Mouse (Mus musculus) embryonic facial prominence, embryonic 11.5 days (tissue): ENCODE data around the gene Gm20388. TPM values are rescaled to one million over a fixed set of nuclear protein-coding genes. Genes with fewer than 3 reads are reported as not detected.

Experiments
- ATAC-seq: fragments of 200-750 bp; cut with Nextera tagmentation; replicated peaks from 2 replicates; pipeline ENCODE4 v1.8.0; 2017; ENCODE audit warnings: low read depth; ENCODE audit not compliant: insufficient number of reproducible peaks, low FRiP score, low TSS enrichment
- DNase-seq: peaks from one replicate; pipeline ENCODE4 v3.0.0-alpha.2; 2015; ENCODE audit warnings: low spot score
- H3K27ac ChIP-seq: fragments of 300-500 bp; sonication (generic); replicated peaks from 2 replicates; pipeline ENCODE4 v1.5.1; 2014; ENCODE audit warnings: mild to moderate bottlenecking, low read depth, low read length, control low read depth
- H3K27me3 ChIP-seq: fragments of 300-500 bp; sonication (generic); 2 replicates; pipeline ENCODE4 v1.6.1; 2014; ENCODE audit warnings: mild to moderate bottlenecking, low read length, moderate library complexity, mixed read lengths; ENCODE audit not compliant: control insufficient read depth, insufficient read depth
- H3K36me3 ChIP-seq: fragments of 300-500 bp; sonication (generic); replicated peaks from 2 replicates; pipeline ENCODE4 v1.6.1; 2014; ENCODE audit warnings: low read depth, mild to moderate bottlenecking, low read length, moderate library complexity, mixed read lengths; ENCODE audit not compliant: control insufficient read depth, insufficient read depth
- H3K4me1 ChIP-seq: fragments of 300-500 bp; sonication (generic); 2 replicates; pipeline ENCODE4 v1.6.1; 2014; ENCODE audit warnings: low read length, mixed read lengths; ENCODE audit not compliant: control insufficient read depth, insufficient read depth
- H3K4me2 ChIP-seq: fragments of 300-500 bp; sonication (generic); 2 replicates; pipeline ENCODE4 v1.6.1; 2014; ENCODE audit warnings: low read depth, mild to moderate bottlenecking, control low read depth, low read length, moderate library complexity
- H3K4me3 ChIP-seq: fragments of 300-500 bp; sonication (generic); 2 replicates; pipeline ENCODE4 v1.5.1; 2014; ENCODE audit warnings: low read depth, low read length, control low read depth
- H3K9ac ChIP-seq: fragments of 300-500 bp; sonication (generic); replicated peaks from 2 replicates; pipeline ENCODE4 v1.6.1; 2014; ENCODE audit warnings: mild to moderate bottlenecking, control low read depth, low read length
- H3K9me3 ChIP-seq: fragments of 300-500 bp; sonication (generic); replicated peaks from 2 replicates; pipeline ENCODE4 v1.6.1; 2016; ENCODE audit warnings: mild to moderate bottlenecking, low read length, inconsistent platforms, mixed read lengths; ENCODE audit not compliant: control insufficient read depth
- WGBS: fragments of 180-500 bp; shearing (Covaris S2); extraction: QIAGEN DNeasy Blood & Tissue Kit; methylation state at CpG from one replicate; pipeline ENCODE4 v1.1.7; 2014; 5-methylcytosine and 5-hydroxymethylcytosine counted together
- polyA plus RNA-seq: library from polyadenylated mRNA; unstranded; fragments of >200 nt; fragmentation: Nextera tagmentation; extraction: Ambion mirVana; gene quantifications from 2 replicates; pipeline ENCODE4 v1.2.1, GENCODE M21; 2014

Gm20388 gene
- polyA plus RNA-seq, 1 experiment from 2014 or later, result 3.1 TPM

- H3K4me2 ChIP-seq, result no peak overlapping the region
- DNase-seq, result peak; percentile 52
- no peak for ATAC-seq
- H3K36me3 ChIP-seq, result no peaks in the 10 kb centered on the region
- H3K27ac ChIP-seq, result peak overlapping the region; percentile 77
- H3K4me1 ChIP-seq, result peaks cover 25% of the 10 kb centered on the region
- no peak overlapping the region for H3K4me3 ChIP-seq
- no peaks in the 10 kb centered on the region for H3K27me3 ChIP-seq
- H3K9ac ChIP-seq, result peak overlapping the region; percentile 39
- WGBS, result 3% methylated on average over 9 of the region's 9 CpGs
- no peaks in the 10 kb centered on the region for H3K9me3 ChIP-seq
Observed at GRCm38 (mm10) chr8:120336087-120336380, 425.4 kb downstream of the Gm20388 start.

DNA sequence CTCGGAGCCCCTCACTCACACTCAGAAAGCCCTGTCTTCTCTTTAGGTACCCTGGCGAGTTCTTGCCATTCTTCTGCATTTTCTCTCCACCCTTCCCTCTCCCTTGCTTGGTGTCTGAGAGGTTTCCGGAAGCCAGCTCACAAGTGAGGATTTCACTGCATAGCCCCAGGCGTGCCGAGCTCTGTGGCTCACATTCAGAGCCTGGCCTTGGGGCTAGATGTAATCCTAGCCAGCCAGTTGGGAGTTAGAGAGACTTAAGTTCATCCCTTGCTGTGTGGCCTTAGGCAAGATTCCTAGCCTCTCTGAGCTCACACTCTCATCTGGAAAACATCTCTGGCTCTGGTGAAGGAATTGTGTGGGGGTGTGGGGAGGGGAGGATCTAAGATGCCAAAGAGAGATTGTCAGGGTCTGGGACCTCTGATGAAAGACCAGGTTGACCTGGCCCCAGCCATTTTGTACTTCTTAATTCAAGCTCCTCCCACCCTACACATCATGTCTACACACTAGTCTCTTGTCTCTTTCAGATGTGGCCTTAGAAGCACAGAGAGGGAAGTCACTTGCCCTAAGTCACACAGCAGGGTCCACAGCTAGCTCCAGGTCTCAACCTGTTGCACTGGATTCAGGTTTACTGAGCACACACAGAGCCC, 426.4 kb downstream of the Gm20388 start:
- Histone ChIP-seq H3K9me3 (no peaks in the 10 kb centered on the region), H3K4me3 (no peak overlapping the region), H3K4me2 (no peak overlapping the region), H3K36me3 (no peaks in the 10 kb centered on the region), H3K27me3 (no peaks in the 10 kb centered on the region), H3K9ac (no peak overlapping the region), H3K4me1 (peaks cover 25% of the 10 kb centered on the region), H3K27ac (no peak overlapping the region)
- peak; percentile 66 for DNase-seq
- WGBS, result 18% methylated on average over 5 of the region's 5 CpGs
- no peak for ATAC-seq

DNA sequence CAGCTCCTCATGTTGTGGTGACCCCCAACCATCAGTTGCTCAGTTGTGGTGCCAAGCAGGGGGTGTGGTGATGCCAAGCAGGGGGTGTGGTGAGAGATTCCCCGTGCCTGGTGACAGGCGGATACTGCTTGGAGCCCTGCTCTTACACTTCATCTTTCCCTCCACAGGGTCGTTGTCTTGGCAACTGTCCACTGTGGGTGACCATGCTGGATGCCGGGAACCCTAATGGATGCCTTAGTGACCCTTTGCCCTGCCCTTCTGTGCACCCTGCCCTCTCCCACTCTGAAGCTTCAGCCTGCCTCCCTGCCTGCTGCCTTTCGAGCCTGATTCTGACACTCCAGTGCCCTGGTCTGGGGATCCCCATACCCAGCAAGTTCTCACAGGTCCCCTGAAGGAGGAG, 427.0 kb downstream of the Gm20388 start:
- Histone ChIP-seq H3K9me3 (no peaks in the 10 kb centered on the region), H3K27me3 (no peaks in the 10 kb centered on the region), H3K27ac (no peak overlapping the region), H3K4me2 (no peak overlapping the region), H3K36me3 (no peaks in the 10 kb centered on the region), H3K4me1 (peaks cover 25% of the 10 kb centered on the region), H3K4me3 (no peak overlapping the region), H3K9ac (no peak overlapping the region)
- no peak for ATAC-seq
- 48% methylated on average over 5 of the region's 5 CpGs for WGBS
- DNase-seq, result no peak

GRCm38 (mm10) chr8:120338678-120339077, 428.0 kb downstream of the Gm20388 start:
- no peaks in the 10 kb centered on the region for H3K27me3 ChIP-seq
- WGBS, result 91% methylated on average over 7 of the region's 7 CpGs
- no peak for ATAC-seq

GRCm38 (mm10) chr8:120339743-120340142, 429.1 kb downstream of the Gm20388 start:
- H3K9ac ChIP-seq, result no peak overlapping the region
- H3K4me2 ChIP-seq, result no peak overlapping the region
- DNase-seq (no peak), ATAC-seq (no peak)
- no peaks in the 10 kb centered on the region for H3K36me3 ChIP-seq
- WGBS, result 61% methylated on average over 7 of the region's 8 CpGs
- no peaks in the 10 kb centered on the region for H3K27me3 ChIP-seq
- H3K9me3 ChIP-seq, result no peaks in the 10 kb centered on the region
- no peak overlapping the region for H3K4me3 ChIP-seq
- H3K27ac ChIP-seq, result no peak overlapping the region
- peaks cover 20% of the 10 kb centered on the region for H3K4me1 ChIP-seq

More at GRCm38 (mm10) chr8:120338678-120339077, 428.0 kb downstream of the Gm20388 start:
- no peak overlapping the region for H3K4me3 ChIP-seq
- no peaks in the 10 kb centered on the region for H3K36me3 ChIP-seq
- peaks cover 25% of the 10 kb centered on the region for H3K4me1 ChIP-seq
- DNase-seq, result no peak
- no peak overlapping the region for H3K9ac ChIP-seq
- H3K27ac ChIP-seq, result no peak overlapping the region
- no peaks in the 10 kb centered on the region for H3K9me3 ChIP-seq
- H3K4me2 ChIP-seq, result no peak overlapping the region

DNA sequence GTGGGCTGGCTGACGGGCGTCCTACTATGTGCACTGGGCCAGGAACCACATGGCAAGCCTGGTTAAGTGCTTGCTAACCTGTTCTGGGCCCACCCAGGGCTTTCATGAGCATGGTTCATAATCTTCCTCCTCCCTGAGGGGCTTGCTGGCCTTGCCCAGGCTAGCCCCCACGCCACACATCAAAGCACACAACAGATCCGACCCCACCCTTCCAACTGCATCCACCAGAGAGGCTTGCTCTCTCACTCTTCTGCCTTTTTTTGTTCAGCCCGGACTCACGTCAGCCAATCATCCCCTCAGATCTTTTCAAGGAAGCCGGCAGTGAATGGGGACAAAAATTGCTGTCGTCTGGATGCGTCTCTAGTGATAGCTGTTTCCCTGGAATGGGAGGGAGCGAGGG, 430.5 kb downstream of the Gm20388 start:
- Histone ChIP-seq H3K27ac (no peak overlapping the region), H3K4me3 (no peak overlapping the region), H3K9ac (no peak overlapping the region), H3K9me3 (no peaks in the 10 kb centered on the region), H3K4me2 (no peak overlapping the region), H3K4me1 (peaks cover 9% of the 10 kb centered on the region), H3K36me3 (no peaks in the 10 kb centered on the region), H3K27me3 (no peaks in the 10 kb centered on the region)
- WGBS, result 68% methylated on average over 10 of the region's 10 CpGs
- no peak for ATAC-seq
- no peak for DNase-seq

GRCm38 (mm10) chr8:120342847-120343548, 432.4 kb downstream of the Gm20388 start:
- H3K9me3 ChIP-seq, result no peaks in the 10 kb centered on the region
- H3K27me3 ChIP-seq, result no peaks in the 10 kb centered on the region
- no peak overlapping the region for H3K4me3 ChIP-seq
- H3K9ac ChIP-seq, result no peak overlapping the region
- WGBS, result 68% methylated on average over 7 of the region's 7 CpGs
- ATAC-seq, result no peak
- no peaks in the 10 kb centered on the region for H3K36me3 ChIP-seq
- DNase-seq, result no peak
- H3K4me2 ChIP-seq, result no peak overlapping the region
- peaks cover 6% of the 10 kb centered on the region for H3K4me1 ChIP-seq
- H3K27ac ChIP-seq, result no peak overlapping the region

- no peak overlapping the region for H3K9ac ChIP-seq
- H3K36me3 ChIP-seq, result no peaks in the 10 kb centered on the region
- 77% methylated on average over 12 of the region's 12 CpGs for WGBS
- no peak overlapping the region for H3K4me2 ChIP-seq
- peaks cover 7% of the 10 kb centered on the region for H3K4me1 ChIP-seq
- H3K27me3 ChIP-seq, result no peaks in the 10 kb centered on the region
- no peak for ATAC-seq
- no peak for DNase-seq
- H3K4me3 ChIP-seq, result no peak overlapping the region
- H3K27ac ChIP-seq, result no peak overlapping the region
- no peaks in the 10 kb centered on the region for H3K9me3 ChIP-seq
Observed at GRCm38 (mm10) chr8:120343582-120343981, 432.9 kb downstream of the Gm20388 start.
